Mouse (Mus musculus): ENCODE data around the gene Flcn.

GRCm38 (mm10) chr11:59749050-59749449, 60.8 kb downstream of the Flcn start:
- no peak for TF ChIP-seq ZNF384 (IDR thresholded peaks at IDR 0.05; ENCODE audit: low read depth, low read length)
- no peak for TF ChIP-seq ZC3H11A (IDR thresholded peaks at IDR 0.05; ENCODE audit: borderline replicate concordance, low read depth, low read length)

Measured in ES-E14 (cell line).